Mouse (Mus musculus): ENCODE data around the gene Rnf8. TPM values are rescaled to one million over a fixed set of nuclear protein-coding genes. Genes with fewer than 3 reads are reported as not detected.
A peak's percentile ranks its signal among the peaks of the same experiment; 100 is the strongest.

Gene Rnf8
- 37.9 and 55.5 TPM in 2 replicates for polyA plus RNA-seq (2012; rRNA removed)
- 75.4 and 90.7 TPM in 2 replicates for polyA plus RNA-seq (2014; fragmentation: Nextera tagmentation; extraction: Ambion mirVana)

DNA sequence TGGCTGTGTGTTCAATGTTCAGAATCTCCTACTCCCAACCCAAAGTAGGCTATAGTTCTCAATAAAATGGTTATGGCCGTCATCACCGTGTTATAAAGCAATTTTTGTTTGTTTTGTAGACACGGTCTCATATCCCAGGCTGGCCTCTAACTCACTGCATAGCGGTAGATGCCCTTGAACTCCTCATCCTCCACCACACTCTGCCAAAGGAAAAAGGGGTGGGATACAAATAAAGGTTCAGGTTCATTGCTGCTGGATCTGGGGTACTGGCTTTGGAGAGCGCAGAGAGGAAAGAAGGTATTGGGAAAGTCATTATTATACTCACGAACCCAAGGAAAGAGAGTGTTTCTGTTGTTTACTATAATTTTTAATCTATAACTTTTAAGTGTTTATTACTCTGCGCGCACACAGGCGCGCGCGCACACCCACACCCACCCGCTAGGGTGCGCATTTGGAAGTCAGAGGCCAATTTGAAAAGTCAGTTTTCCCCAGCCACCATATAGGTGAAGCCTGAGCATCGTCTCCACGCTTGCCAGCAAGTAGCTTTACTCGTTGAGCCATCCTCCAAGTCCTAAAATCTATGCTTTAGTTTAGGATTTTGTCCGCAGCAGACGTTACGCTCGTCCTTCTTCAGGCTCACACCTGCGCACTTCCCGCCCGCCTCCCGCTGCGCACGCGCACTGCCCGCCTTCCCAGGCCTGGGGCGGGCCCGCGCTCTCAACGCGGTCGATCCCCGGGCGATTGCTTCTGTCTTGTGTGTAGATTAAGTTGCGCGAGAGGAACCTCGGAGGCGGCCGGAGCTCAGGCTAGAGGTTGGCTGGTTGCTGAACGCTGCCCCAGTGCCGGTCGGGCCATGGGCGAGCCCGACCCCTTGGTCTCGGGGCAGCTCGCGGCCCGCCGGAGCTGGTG, at the start of gene Rnf8, which contains the start of gene Gm28043:
Gene Rnf8 (plus strand): TSS at position 676 of the 909 bp plus-strand sequence.
Gene Gm28043 (plus strand): TSS at position 762 of the 909 bp plus-strand sequence.
- H3K27ac ChIP-seq (replicated peaks; ENCODE audit: low read depth, low read length) = peak within 1 kb of the TSS; percentile 95
- DNase-seq (ENCODE audit: low spot score) = peak; percentile 93
- H3K9me3 ChIP-seq (ENCODE audit: control insufficient read depth, low read length) = no peaks in the 10 kb centered on the region
- peak within 1 kb of the TSS; percentile 98 for H3K9ac ChIP-seq (ENCODE audit: low read depth, low read length, severe bottlenecking)
- H3K4me3 ChIP-seq (replicated peaks; ENCODE audit: low read length) = peak within 1 kb of the TSS; percentile 91
- no peaks in the 10 kb centered on the region for H3K27me3 ChIP-seq (ENCODE audit: control insufficient read depth, insufficient read depth, low read length)
- peak; percentile 90 for TF ChIP-seq POLR2A (IDR thresholded peaks at IDR 0.05; ENCODE audit: borderline replicate concordance, extremely low read depth, insufficient read depth, insufficient read length)
- peaks cover 6% of the 10 kb centered on the region for H3K36me3 ChIP-seq (ENCODE audit: control insufficient read depth, insufficient read depth, low read length)
- ATAC-seq (ENCODE audit: low FRiP score, low read depth) = peak; percentile 94
- WGBS = 1% methylated on average over 50 of the region's 52 CpGs
- peak within 1 kb of the TSS; percentile 86 for H3K4me2 ChIP-seq (replicated peaks; ENCODE audit: low read depth, low read length, severe bottlenecking)
- H3K4me1 ChIP-seq (ENCODE audit: control insufficient read depth, insufficient read depth, low read length) = peaks cover 9% of the 10 kb centered on the region; the same call in 1 of the 2 replicates

DNA sequence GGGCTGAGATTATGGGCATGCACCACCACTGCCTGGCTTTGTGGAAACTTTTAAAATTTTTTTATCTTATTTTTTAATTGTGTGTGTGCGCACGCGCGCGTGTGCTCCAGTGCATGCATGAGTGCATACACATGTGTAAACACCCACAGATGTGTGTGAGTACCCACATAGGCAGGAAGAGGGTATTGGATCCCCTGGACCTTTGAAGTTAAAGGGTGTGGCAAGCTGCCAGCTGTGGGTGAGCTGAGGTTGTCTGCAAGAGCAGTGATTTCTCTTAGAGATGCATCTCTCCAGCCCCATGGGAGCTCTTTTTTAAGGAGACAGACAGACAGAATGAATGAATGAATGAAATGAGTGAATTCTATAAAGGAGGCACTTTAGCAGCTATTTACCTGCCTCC, 49.1 kb upstream of the Rnf8 start:
- no peak for TF ChIP-seq POLR2A (IDR thresholded peaks at IDR 0.05; ENCODE audit: borderline replicate concordance, extremely low read depth, insufficient read depth, insufficient read length)
- no peak overlapping the region for H3K4me2 ChIP-seq (replicated peaks; ENCODE audit: low read depth, low read length, severe bottlenecking)
- 98% methylated on average over 5 of the region's 5 CpGs for WGBS

DNA sequence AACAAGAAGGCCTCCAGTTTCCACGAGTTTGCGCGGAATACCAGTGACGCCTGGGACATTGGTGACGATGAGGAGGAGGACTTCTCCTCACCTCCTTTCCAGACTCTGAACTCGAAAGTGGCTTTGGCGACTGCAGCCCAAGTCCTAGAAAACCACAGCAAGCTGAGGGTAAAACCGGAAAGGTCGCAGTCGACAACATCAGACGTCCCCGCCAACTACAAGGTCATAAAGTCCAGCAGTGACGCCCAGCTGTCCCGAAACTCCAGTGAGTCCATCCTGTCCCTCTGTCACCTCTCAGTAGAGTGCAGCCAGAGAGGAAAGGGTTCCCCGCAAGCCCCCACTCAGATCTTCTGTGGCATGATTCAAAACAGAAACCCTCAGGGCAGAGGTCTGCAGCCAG, 46.2 kb upstream of the Rnf8 start:
- no peak for ATAC-seq (ENCODE audit: low FRiP score, low read depth)
- Histone ChIP-seq H3K9me3 (ENCODE audit: control insufficient read depth, low read length) (no peaks in the 10 kb centered on the region), H3K4me2 (replicated peaks; ENCODE audit: low read depth, low read length, severe bottlenecking) (no peak overlapping the region), H3K4me1 (ENCODE audit: control insufficient read depth, insufficient read depth, low read length) (no peaks in the 10 kb centered on the region; the same call in 1 of the 2 replicates), H3K4me3 (replicated peaks; ENCODE audit: low read length) (no peak overlapping the region), H3K27ac (replicated peaks; ENCODE audit: low read depth, low read length) (no peak overlapping the region), H3K36me3 (ENCODE audit: control insufficient read depth, insufficient read depth, low read length) (peaks cover 51% of the 10 kb centered on the region), H3K9ac (ENCODE audit: low read depth, low read length, severe bottlenecking) (no peak overlapping the region), H3K27me3 (ENCODE audit: control insufficient read depth, insufficient read depth, low read length) (no peaks in the 10 kb centered on the region)
- no peak for DNase-seq (ENCODE audit: low spot score)
- no peak for TF ChIP-seq POLR2A (IDR thresholded peaks at IDR 0.05; ENCODE audit: borderline replicate concordance, extremely low read depth, insufficient read depth, insufficient read length)
- 83% methylated on average over 15 of the region's 15 CpGs for WGBS

More for the DNA sequence above, 49.1 kb upstream of the Rnf8 start:
- H3K27me3 ChIP-seq (ENCODE audit: control insufficient read depth, insufficient read depth, low read length) = no peaks in the 10 kb centered on the region
- H3K9ac ChIP-seq (ENCODE audit: low read depth, low read length, severe bottlenecking) = no peak overlapping the region
- H3K9me3 ChIP-seq (ENCODE audit: control insufficient read depth, low read length) = no peaks in the 10 kb centered on the region
- H3K36me3 ChIP-seq (ENCODE audit: control insufficient read depth, insufficient read depth, low read length) = peaks cover 27% of the 10 kb centered on the region
- DNase-seq (ENCODE audit: low spot score) (no peak), ATAC-seq (ENCODE audit: low FRiP score, low read depth) (no peak)
- no peaks in the 10 kb centered on the region; the same call in 1 of the 2 replicates for H3K4me1 ChIP-seq (ENCODE audit: control insufficient read depth, insufficient read depth, low read length)
- H3K27ac ChIP-seq (replicated peaks; ENCODE audit: low read depth, low read length) = no peak overlapping the region
- H3K4me3 ChIP-seq (replicated peaks; ENCODE audit: low read length) = no peak overlapping the region

DNA sequence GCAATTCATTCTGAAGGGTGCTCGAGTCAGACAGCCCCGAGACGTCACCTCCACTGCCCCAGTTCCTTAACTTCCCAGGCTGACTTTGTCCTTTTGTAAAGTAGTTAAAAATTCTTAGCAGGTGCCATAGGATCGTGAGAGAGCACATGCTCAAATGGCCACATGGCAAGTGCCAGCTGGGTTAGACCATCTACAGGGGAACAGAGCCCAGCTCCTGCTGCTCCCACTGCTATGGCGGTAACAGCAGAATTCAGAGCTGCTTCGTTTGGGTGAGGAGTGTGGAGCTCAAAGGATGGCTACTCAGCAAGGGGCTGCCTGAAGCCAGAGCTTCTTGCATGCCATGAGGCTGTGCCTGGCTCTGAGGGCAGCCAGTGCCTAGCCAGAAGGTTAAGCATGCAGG, 44.8 kb upstream of the Rnf8 start:
- 84% methylated on average over 6 of the region's 6 CpGs for WGBS
- Histone ChIP-seq H3K27me3 (ENCODE audit: control insufficient read depth, insufficient read depth, low read length) (no peaks in the 10 kb centered on the region), H3K27ac (replicated peaks; ENCODE audit: low read depth, low read length) (no peak overlapping the region), H3K4me3 (replicated peaks; ENCODE audit: low read length) (no peak overlapping the region), H3K4me2 (replicated peaks; ENCODE audit: low read depth, low read length, severe bottlenecking) (no peak overlapping the region), H3K36me3 (ENCODE audit: control insufficient read depth, insufficient read depth, low read length) (peaks cover 50% of the 10 kb centered on the region), H3K9ac (ENCODE audit: low read depth, low read length, severe bottlenecking) (no peak overlapping the region), H3K4me1 (ENCODE audit: control insufficient read depth, insufficient read depth, low read length) (no peaks in the 10 kb centered on the region; the same call in 1 of the 2 replicates), H3K9me3 (ENCODE audit: control insufficient read depth, low read length) (no peaks in the 10 kb centered on the region)
- ATAC-seq (ENCODE audit: low FRiP score, low read depth) (no peak), DNase-seq (ENCODE audit: low spot score) (no peak)
- TF ChIP-seq POLR2A (IDR thresholded peaks at IDR 0.05; ENCODE audit: borderline replicate concordance, extremely low read depth, insufficient read depth, insufficient read length) = no peak

DNA sequence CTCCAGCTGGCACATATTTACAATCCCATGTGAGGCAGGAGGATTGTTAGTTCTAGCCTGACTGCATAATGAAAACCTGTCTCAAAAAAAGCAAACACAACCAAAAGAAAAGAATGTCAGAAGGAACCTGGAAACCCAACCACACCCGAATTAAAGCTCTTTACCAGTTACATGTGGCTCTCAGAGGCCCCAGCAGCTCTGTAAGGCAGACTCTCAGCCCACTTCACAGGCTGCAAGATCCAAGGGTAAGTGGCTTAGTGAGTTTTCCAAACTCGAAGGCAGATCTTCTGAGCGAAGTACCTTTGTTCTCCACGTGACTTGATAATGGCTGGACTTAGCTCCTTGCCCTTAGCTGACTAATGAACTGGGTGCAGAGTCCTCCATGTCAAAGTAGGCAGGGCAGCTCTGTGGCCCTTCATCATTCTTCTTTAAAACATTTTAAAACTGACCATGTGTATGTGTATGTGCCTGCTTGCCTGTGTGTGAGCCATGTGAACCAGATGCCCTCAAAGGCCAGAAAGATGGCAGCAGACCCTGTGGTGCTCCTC, 34.9 kb upstream of the Rnf8 start:
- WGBS = 88% methylated on average over 4 of the region's 4 CpGs
- ATAC-seq (ENCODE audit: low FRiP score, low read depth) = no peak

More for the DNA sequence above, 34.9 kb upstream of the Rnf8 start:
- Histone ChIP-seq H3K4me1 (ENCODE audit: control insufficient read depth, insufficient read depth, low read length) (no peaks in the 10 kb centered on the region), H3K36me3 (ENCODE audit: control insufficient read depth, insufficient read depth, low read length) (peaks cover 66% of the 10 kb centered on the region), H3K4me2 (replicated peaks; ENCODE audit: low read depth, low read length, severe bottlenecking) (no peak overlapping the region), H3K27me3 (ENCODE audit: control insufficient read depth, insufficient read depth, low read length) (no peaks in the 10 kb centered on the region), H3K27ac (replicated peaks; ENCODE audit: low read depth, low read length) (no peak overlapping the region), H3K4me3 (replicated peaks; ENCODE audit: low read length) (no peak overlapping the region), H3K9me3 (ENCODE audit: control insufficient read depth, low read length) (no peaks in the 10 kb centered on the region), H3K9ac (ENCODE audit: low read depth, low read length, severe bottlenecking) (no peak overlapping the region)
- TF ChIP-seq POLR2A (IDR thresholded peaks at IDR 0.05; ENCODE audit: borderline replicate concordance, extremely low read depth, insufficient read depth, insufficient read length) = no peak
- no peak for DNase-seq (ENCODE audit: low spot score)
